Mouse (Mus musculus) heart, embryonic 14.5 days (tissue): ENCODE measurements around the gene Tes. TPM values are rescaled to one million over a fixed set of nuclear protein-coding genes. Genes with fewer than 3 reads are reported as not detected.

Experiments used
- polyA plus RNA-seq: library from polyadenylated mRNA; unstranded; fragments of >200 nt; fragmentation: Nextera tagmentation; extraction: Ambion mirVana; gene quantifications from 2 replicates; pipeline ENCODE4 v1.2.1, GENCODE M21; 2014

Gene Tes
- polyA plus RNA-seq, 1 experiment from 2014 or later = 15.6 TPM

Other genes with a start within 250 kb of the Tes start
- 0.45 and 0.54 TPM in 2 replicates for gene Tfec, start 166.7 kb upstream of the Tes start, polyA plus RNA-seq
- 34.2 and 35.8 TPM in 2 replicates for gene Cav2, start 216.0 kb downstream of the Tes start, polyA plus RNA-seq
- 287 and 313 TPM in 2 replicates for gene Cav1, start 241.2 kb downstream of the Tes start, polyA plus RNA-seq